Mouse (Mus musculus) intestine, embryonic 15.5 days (tissue): ENCODE data around the gene Ahcyl2. TPM values are rescaled to one million over a fixed set of nuclear protein-coding genes. Genes with fewer than 3 reads are reported as not detected.

Source experiments
- ATAC-seq: fragments of 200-750 bp; cut with Nextera tagmentation; 2 replicates; pipeline ENCODE4 v1.8.0; 2017; ENCODE audit warnings: moderate TSS enrichment, moderate library complexity
- H3K27ac ChIP-seq: fragments of 300-500 bp; sonication (generic); 2 replicates; pipeline ENCODE4 v1.5.1; 2015; ENCODE audit warnings: mild to moderate bottlenecking, inconsistent platforms
- H3K27me3 ChIP-seq: fragments of 300-500 bp; sonication (generic); replicated peaks from 2 replicates; pipeline ENCODE4 v1.6.1; 2015; ENCODE audit warnings: inconsistent platforms
- H3K36me3 ChIP-seq: fragments of 300-500 bp; sonication (generic); 2 replicates; pipeline ENCODE4 v1.6.1; 2015; ENCODE audit warnings: inconsistent platforms
- H3K4me1 ChIP-seq: fragments of 300-500 bp; sonication (generic); replicated peaks from 2 replicates; pipeline ENCODE4 v1.6.1; 2015; ENCODE audit warnings: inconsistent platforms
- H3K4me2 ChIP-seq: fragments of 300-500 bp; sonication (generic); replicated peaks from 2 replicates; pipeline ENCODE4 v1.6.1; 2015; ENCODE audit warnings: mild to moderate bottlenecking, inconsistent platforms
- H3K4me3 ChIP-seq: fragments of 300-500 bp; sonication (generic); replicated peaks from 2 replicates; pipeline ENCODE4 v1.5.1; 2015; ENCODE audit warnings: inconsistent platforms
- H3K9ac ChIP-seq: fragments of 300-500 bp; sonication (generic); 2 replicates; pipeline ENCODE4 v1.6.1; 2015; ENCODE audit warnings: inconsistent platforms
- H3K9me3 ChIP-seq: fragments of 300-500 bp; sonication (generic); 2 replicates; pipeline ENCODE4 v1.6.1; 2016; ENCODE audit warnings: inconsistent platforms
- WGBS: fragments of 180-500 bp; shearing (Covaris S2); methylation state at CpG from one replicate; pipeline ENCODE4 v1.1.7; 2015; 5-methylcytosine and 5-hydroxymethylcytosine counted together
- polyA plus RNA-seq: library from polyadenylated mRNA; unstranded; fragments of >200 nt; fragmentation: Nextera tagmentation; extraction: Ambion mirVana; gene quantifications from 2 replicates; pipeline ENCODE4 v1.2.1, GENCODE M21; 2015

Ahcyl2 gene
- polyA plus RNA-seq, 1 experiment from 2014 or later, result 62.1 TPM

GRCm38 (mm10) chr6:29825302-29825701, 57.5 kb downstream of the Ahcyl2 start:
- no peaks in the 10 kb centered on the region for H3K4me1 ChIP-seq
- 68% methylated on average over 2 of the region's 2 CpGs for WGBS
- H3K36me3 ChIP-seq, result no peaks in the 10 kb centered on the region
- H3K9me3 ChIP-seq, result no peaks in the 10 kb centered on the region
- H3K27ac ChIP-seq, result no peak overlapping the region
- H3K4me3 ChIP-seq, result no peak overlapping the region
- no peak overlapping the region for H3K4me2 ChIP-seq
- no peak overlapping the region for H3K9ac ChIP-seq
- no peak for ATAC-seq
- no peaks in the 10 kb centered on the region for H3K27me3 ChIP-seq

DNA sequence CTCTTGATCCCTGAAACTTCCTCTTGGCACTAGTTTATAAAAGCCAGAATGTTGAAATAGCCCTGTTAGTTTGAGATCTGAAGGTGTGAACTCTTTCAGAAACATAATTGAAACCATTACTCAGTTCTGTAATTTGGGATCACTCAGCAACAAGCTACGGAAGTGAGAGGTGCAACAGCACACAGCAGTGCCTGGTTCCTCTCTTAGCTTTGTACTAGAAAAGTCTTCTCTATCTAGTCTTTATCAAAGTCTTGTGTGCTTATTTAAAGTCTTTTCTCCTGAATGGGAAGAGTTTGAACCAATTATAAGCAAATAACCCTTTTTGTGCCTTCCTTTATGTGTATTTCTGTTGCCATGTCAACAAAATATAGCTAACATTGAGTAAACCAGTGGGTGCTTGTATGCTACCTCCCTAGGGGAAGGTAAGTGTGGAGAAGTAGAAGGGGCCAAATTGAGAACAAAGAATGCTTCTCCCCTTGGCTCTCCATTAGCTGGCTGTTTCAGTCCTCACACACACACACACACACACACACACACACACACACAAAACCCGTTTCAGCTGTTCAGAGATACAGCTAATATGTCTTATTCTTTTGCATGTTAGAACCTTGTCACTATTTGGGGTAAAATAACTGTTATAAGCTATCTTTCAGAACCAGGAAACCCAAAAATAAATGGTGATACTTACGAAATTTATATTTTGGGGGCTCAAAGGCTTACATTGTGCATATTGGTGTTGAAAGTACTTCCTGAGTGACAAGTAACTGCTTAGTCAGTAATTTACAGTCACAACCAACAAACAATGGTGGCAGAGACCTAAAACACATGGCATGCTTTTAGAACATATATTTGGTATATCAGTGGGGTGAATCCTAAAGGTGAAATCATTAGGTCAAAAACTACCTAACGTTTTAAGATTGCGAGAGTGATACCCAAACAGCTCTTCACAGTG, 59.8 kb downstream of the Ahcyl2 start:
- H3K4me2 ChIP-seq, result no peak overlapping the region
- WGBS, result 81% methylated on average over 5 of the region's 5 CpGs
- H3K36me3 ChIP-seq, result no peaks in the 10 kb centered on the region
- H3K4me3 ChIP-seq, result no peak overlapping the region
- H3K4me1 ChIP-seq, result no peaks in the 10 kb centered on the region
- H3K9me3 ChIP-seq, result no peaks in the 10 kb centered on the region
- no peak overlapping the region for H3K9ac ChIP-seq
- no peaks in the 10 kb centered on the region for H3K27me3 ChIP-seq
- ATAC-seq, result no peak
- no peak overlapping the region for H3K27ac ChIP-seq

- H3K9me3 ChIP-seq, result no peaks in the 10 kb centered on the region
- no peak overlapping the region for H3K9ac ChIP-seq
- no peaks in the 10 kb centered on the region for H3K4me1 ChIP-seq
- WGBS, result 77% methylated on average over 3 of the region's 3 CpGs
- no peak overlapping the region for H3K27ac ChIP-seq
- H3K4me3 ChIP-seq, result no peak overlapping the region
- H3K27me3 ChIP-seq, result no peaks in the 10 kb centered on the region
- H3K36me3 ChIP-seq, result no peaks in the 10 kb centered on the region
- H3K4me2 ChIP-seq, result no peak overlapping the region
- ATAC-seq, result no peak
Observed at GRCm38 (mm10) chr6:29828574-29829234, 60.9 kb downstream of the Ahcyl2 start.

DNA sequence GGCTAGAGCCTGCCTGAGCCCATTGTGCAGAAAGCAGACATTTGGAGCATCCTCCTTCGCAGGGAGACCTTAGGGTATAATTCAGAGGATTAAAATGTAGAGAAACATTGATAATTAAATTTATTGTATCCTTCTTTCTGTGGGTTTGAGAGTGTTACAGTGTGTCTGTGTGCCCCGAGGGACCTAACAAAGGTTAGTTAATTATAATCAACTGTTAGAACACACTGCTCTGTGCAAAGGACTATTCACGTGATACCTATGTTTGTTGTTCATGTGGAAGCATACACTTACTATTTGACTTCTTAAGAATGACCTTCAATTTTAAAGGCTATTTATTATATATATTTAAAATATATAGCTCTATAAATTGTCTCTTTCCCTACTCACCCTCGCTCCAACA, 64.5 kb downstream of the Ahcyl2 start:
- H3K4me2 ChIP-seq, result no peak overlapping the region
- no peaks in the 10 kb centered on the region for H3K4me1 ChIP-seq
- no peak overlapping the region for H3K4me3 ChIP-seq
- no peak for ATAC-seq
- no peaks in the 10 kb centered on the region for H3K36me3 ChIP-seq
- no peak overlapping the region for H3K27ac ChIP-seq
- no peaks in the 10 kb centered on the region for H3K9me3 ChIP-seq
- no peak overlapping the region for H3K9ac ChIP-seq
- H3K27me3 ChIP-seq, result no peaks in the 10 kb centered on the region
- WGBS, result 81% methylated on average over 4 of the region's 4 CpGs

- Histone ChIP-seq H3K4me1 (no peaks in the 10 kb centered on the region), H3K9ac (no peak overlapping the region), H3K36me3 (no peaks in the 10 kb centered on the region), H3K9me3 (no peaks in the 10 kb centered on the region), H3K27me3 (no peaks in the 10 kb centered on the region), H3K4me2 (no peak overlapping the region), H3K4me3 (no peak overlapping the region), H3K27ac (no peak overlapping the region)
- WGBS, result 84% methylated on average over 4 of the region's 4 CpGs
- no peak for ATAC-seq
Observed at GRCm38 (mm10) chr6:29833117-29833516, 65.3 kb downstream of the Ahcyl2 start.

DNA sequence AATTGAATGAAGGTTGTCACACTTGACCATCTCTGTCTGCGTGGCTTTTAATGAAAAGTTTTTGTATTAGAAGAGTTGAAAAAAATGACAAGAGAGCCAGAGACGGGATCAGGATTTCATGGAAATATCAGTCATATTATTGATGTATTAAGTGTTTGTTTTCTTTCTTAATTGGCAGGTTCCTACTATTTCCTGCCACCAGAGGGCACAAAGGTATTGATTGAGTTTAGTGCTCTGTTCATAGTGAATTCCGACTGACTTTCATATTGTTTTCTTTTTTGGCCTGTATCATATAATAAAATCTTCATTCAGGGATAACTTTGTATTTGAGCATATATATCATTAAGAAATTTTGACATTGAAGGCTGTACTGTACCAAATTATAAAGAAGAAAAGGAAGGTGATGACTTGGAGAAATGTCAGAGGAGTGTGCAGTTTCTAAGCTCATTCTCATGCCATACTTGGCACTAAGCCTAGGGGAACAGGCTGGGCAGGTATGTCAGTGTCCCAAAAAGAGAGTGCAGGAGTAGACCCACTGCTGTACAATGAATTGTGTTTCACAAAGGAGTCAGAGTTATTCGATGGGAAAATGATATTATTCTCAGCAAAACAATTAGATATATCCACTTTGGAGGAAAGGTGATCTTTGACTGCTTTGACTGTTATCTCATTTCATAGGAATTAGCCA, 65.9 kb downstream of the Ahcyl2 start:
- Histone ChIP-seq H3K4me1 (no peaks in the 10 kb centered on the region), H3K27me3 (no peaks in the 10 kb centered on the region), H3K9me3 (no peaks in the 10 kb centered on the region), H3K4me3 (no peak overlapping the region), H3K27ac (no peak overlapping the region), H3K9ac (no peak overlapping the region), H3K4me2 (no peak overlapping the region), H3K36me3 (no peaks in the 10 kb centered on the region)
- WGBS, result 63% methylated on average over 4 of the region's 4 CpGs
- no peak for ATAC-seq

- peak; percentile 87 for ATAC-seq
- H3K27ac ChIP-seq, result peak overlapping the region; percentile 54
Observed at GRCm38 (mm10) chr6:29835543-29836177, 67.8 kb downstream of the Ahcyl2 start.

GRCm38 (mm10) chr6:29837579-29837978, 69.8 kb downstream of the Ahcyl2 start:
- Histone ChIP-seq H3K4me2 (no peak overlapping the region), H3K27me3 (no peaks in the 10 kb centered on the region), H3K4me3 (no peak overlapping the region), H3K4me1 (no peaks in the 10 kb centered on the region), H3K27ac (no peak overlapping the region), H3K36me3 (no peaks in the 10 kb centered on the region), H3K9ac (no peak overlapping the region), H3K9me3 (no peaks in the 10 kb centered on the region)
- WGBS, result 93% methylated on average over 2 of the region's 2 CpGs
- ATAC-seq, result no peak

More at GRCm38 (mm10) chr6:29835543-29836177, 67.8 kb downstream of the Ahcyl2 start:
- Histone ChIP-seq H3K9ac (no peak overlapping the region), H3K4me2 (no peak overlapping the region), H3K9me3 (no peaks in the 10 kb centered on the region), H3K27me3 (no peaks in the 10 kb centered on the region), H3K4me3 (no peak overlapping the region), H3K4me1 (no peaks in the 10 kb centered on the region), H3K36me3 (no peaks in the 10 kb centered on the region)
- WGBS, result 63% methylated on average over 3 of the region's 3 CpGs

DNA sequence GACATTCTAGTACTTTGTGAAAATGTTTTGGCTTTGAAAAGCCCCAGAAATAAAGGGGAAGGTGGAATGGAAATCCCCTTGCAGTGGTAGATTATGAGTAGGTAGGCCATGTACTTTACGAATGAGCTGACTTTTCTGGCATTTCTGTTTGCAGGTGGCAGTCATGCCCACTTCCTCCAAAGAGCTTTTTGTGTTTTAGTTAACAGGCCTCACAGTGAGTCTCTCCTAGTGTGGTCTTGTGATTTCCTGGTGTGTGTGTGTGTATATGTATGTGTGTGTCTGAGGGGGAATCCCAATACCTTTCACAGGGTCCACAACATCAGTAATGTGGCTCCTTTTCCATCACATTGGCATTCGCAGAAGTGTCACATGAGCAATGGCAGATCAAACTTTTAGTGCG, 70.7 kb downstream of the Ahcyl2 start:
- Histone ChIP-seq H3K36me3 (no peaks in the 10 kb centered on the region), H3K27me3 (no peaks in the 10 kb centered on the region), H3K4me2 (no peak overlapping the region), H3K27ac (no peak overlapping the region), H3K9me3 (no peaks in the 10 kb centered on the region), H3K4me1 (no peaks in the 10 kb centered on the region), H3K9ac (no peak overlapping the region), H3K4me3 (no peak overlapping the region)
- no peak for ATAC-seq
- WGBS, result 91% methylated on average over 3 of the region's 3 CpGs

DNA sequence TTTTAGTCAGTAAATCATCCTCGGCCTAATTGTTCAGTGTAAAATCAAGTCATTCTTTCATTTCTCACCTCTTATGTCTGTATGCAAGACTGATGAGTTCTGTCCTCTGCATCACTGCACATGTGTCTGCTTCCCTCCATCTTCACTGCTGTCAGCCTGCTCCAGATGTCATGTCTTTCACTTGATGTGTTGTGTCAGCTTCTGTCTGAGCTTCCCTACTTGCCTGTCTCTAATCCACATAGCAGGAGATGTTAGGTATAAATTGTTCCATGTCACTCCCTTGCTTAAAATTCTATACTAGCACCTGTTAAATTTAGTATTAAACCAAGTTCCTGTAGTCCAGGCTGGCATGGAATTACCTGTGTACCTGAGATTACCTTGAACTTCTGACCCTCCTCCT, 72.2 kb downstream of the Ahcyl2 start:
- Histone ChIP-seq H3K9ac (no peak overlapping the region), H3K27ac (no peak overlapping the region), H3K4me2 (no peak overlapping the region), H3K9me3 (no peaks in the 10 kb centered on the region), H3K27me3 (no peaks in the 10 kb centered on the region), H3K4me3 (no peak overlapping the region), H3K36me3 (no peaks in the 10 kb centered on the region), H3K4me1 (no peaks in the 10 kb centered on the region)
- no peak for ATAC-seq
- 92% methylated on average over 1 of the region's 1 CpGs for WGBS

DNA sequence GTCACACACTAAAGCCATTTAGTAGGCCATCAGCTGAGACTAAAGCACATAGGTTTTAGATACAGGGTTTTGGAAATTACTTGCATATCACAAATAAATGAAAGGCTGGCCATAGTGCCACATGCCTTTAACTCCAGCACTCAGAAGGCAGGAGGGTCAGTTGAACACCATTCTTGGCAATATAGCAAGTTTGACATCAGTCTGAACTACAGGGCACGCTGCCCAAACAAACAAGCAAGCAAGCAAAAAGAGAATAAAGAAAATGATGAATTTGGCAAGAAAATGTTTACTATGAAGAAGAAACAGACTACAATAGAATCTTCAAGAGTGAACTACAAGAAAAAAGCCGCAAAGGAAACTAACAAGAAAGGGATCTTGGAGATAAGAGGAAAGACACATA, 73.7 kb downstream of the Ahcyl2 start:
- Histone ChIP-seq H3K27ac (no peak overlapping the region), H3K9ac (no peak overlapping the region), H3K27me3 (no peaks in the 10 kb centered on the region), H3K4me3 (no peak overlapping the region), H3K4me2 (no peak overlapping the region), H3K36me3 (no peaks in the 10 kb centered on the region), H3K4me1 (no peaks in the 10 kb centered on the region), H3K9me3 (no peaks in the 10 kb centered on the region)
- no peak for ATAC-seq
- WGBS, result 94% methylated on average over 2 of the region's 2 CpGs

GRCm38 (mm10) chr6:29847643-29848166, 79.9 kb downstream of the Ahcyl2 start:
- Histone ChIP-seq H3K4me2 (peak overlapping the region; percentile 7; the same call in 1 of the 2 replicates), H3K4me3 (no peak overlapping the region), H3K36me3 (no peaks in the 10 kb centered on the region), H3K9ac (no peak overlapping the region), H3K27me3 (no peaks in the 10 kb centered on the region), H3K4me1 (no peaks in the 10 kb centered on the region), H3K9me3 (no peaks in the 10 kb centered on the region), H3K27ac (peak overlapping the region; percentile 57)
- WGBS, result 54% methylated on average over 5 of the region's 5 CpGs
- ATAC-seq, result peak; percentile 77
